Mouse (Mus musculus): ENCODE measurements around the gene Eral1. TPM values are rescaled to one million over a fixed set of nuclear protein-coding genes. Genes with fewer than 3 reads are reported as not detected.
"Not testable (repeated sequence)": the region's sequence is repeated elsewhere in the genome, so short reads cannot be mapped to it uniquely, and the experiment has no call there.

Eral1 gene
- polyA plus RNA-seq, 1 experiment from 2014 or later: 13.9 TPM

- Histone ChIP-seq H3K27me3 (no peaks in the 10 kb centered on the region), H3K9me3 (replicated peaks) (no peaks in the 10 kb centered on the region), H3K4me1 (replicated peaks) (peaks cover 91% of the 10 kb centered on the region), H3K36me3 (replicated peaks) (no peaks in the 10 kb centered on the region), H3K4me3 (replicated peaks) (peak overlapping the region; percentile 24), H3K4me2 (peak overlapping the region; percentile 78), H3K9ac (peak overlapping the region; percentile 70), H3K27ac (replicated peaks) (peak overlapping the region; percentile 100)
- 68% methylated on average over 2 of the region's 2 CpGs for WGBS (ENCODE audit: insufficient replicate concordance)
- no peak for ATAC-seq (ENCODE audit: insufficient read depth)
Observed at GRCm38 (mm10) chr11:78066641-78067040, 13.5 kb downstream of the Eral1 start.

GRCm38 (mm10) chr11:78065906-78066305 is 14.3 kb downstream of the Eral1 start:
- Histone ChIP-seq H3K4me2 (peak overlapping the region; percentile 78), H3K36me3 (replicated peaks) (no peaks in the 10 kb centered on the region), H3K4me1 (replicated peaks) (peaks cover 94% of the 10 kb centered on the region), H3K27me3 (no peaks in the 10 kb centered on the region), H3K9me3 (replicated peaks) (no peaks in the 10 kb centered on the region), H3K27ac (replicated peaks) (peak overlapping the region; percentile 100), H3K4me3 (replicated peaks) (peak overlapping the region; percentile 24), H3K9ac (peak overlapping the region; percentile 70)
- ATAC-seq (ENCODE audit: insufficient read depth): peak; percentile 80
- WGBS (ENCODE audit: insufficient replicate concordance): 23% methylated on average over 2 of the region's 2 CpGs

GRCm38 (mm10) chr11:78062563-78062962 is 17.6 kb downstream of the Eral1 start:
- H3K4me2 ChIP-seq: no peak overlapping the region
- no peaks in the 10 kb centered on the region for H3K9me3 ChIP-seq (replicated peaks)
- peak overlapping the region; percentile 100 for H3K27ac ChIP-seq (replicated peaks)
- no peak overlapping the region for H3K4me3 ChIP-seq (replicated peaks)
- H3K36me3 ChIP-seq (replicated peaks): peaks cover 23% of the 10 kb centered on the region
- no peak for ATAC-seq (ENCODE audit: insufficient read depth)
- 54% methylated on average over 1 of the region's 1 CpGs for WGBS (ENCODE audit: insufficient replicate concordance)
- peaks cover 80% of the 10 kb centered on the region for H3K4me1 ChIP-seq (replicated peaks)
- no peaks in the 10 kb centered on the region for H3K27me3 ChIP-seq
- peak overlapping the region; percentile 33 for H3K9ac ChIP-seq

GRCm38 (mm10) chr11:78059833-78060757 is 20.1 kb downstream of the Eral1 start:
- peaks cover 46% of the 10 kb centered on the region for H3K36me3 ChIP-seq (replicated peaks)
- H3K4me3 ChIP-seq (replicated peaks): peak overlapping the region; percentile 20
- ATAC-seq (ENCODE audit: insufficient read depth): peak; percentile 83
- peak overlapping the region; percentile 50 for H3K4me2 ChIP-seq
- peak overlapping the region; percentile 91 for H3K27ac ChIP-seq (replicated peaks)
- H3K9ac ChIP-seq: peak overlapping the region; percentile 43
- no peaks in the 10 kb centered on the region for H3K27me3 ChIP-seq
- 38% methylated on average over 9 of the region's 9 CpGs for WGBS (ENCODE audit: insufficient replicate concordance)
- H3K4me1 ChIP-seq (replicated peaks): peaks cover 57% of the 10 kb centered on the region
- H3K9me3 ChIP-seq (replicated peaks): no peaks in the 10 kb centered on the region

GRCm38 (mm10) chr11:78056946-78057345 is 23.2 kb downstream of the Eral1 start:
- 83% methylated on average over 8 of the region's 8 CpGs for WGBS (ENCODE audit: insufficient replicate concordance)

GRCm38 (mm10) chr11:78053078-78053477 is 27.1 kb downstream of the Eral1 start:
- peak overlapping the region; percentile 11; the same call in 1 of the 2 replicates for H3K4me2 ChIP-seq
- H3K9me3 ChIP-seq (replicated peaks): no peaks in the 10 kb centered on the region
- peak overlapping the region; percentile 38; the same call in 1 of the 2 replicates for H3K27ac ChIP-seq (replicated peaks)
- 48% methylated on average over 8 of the region's 8 CpGs for WGBS (ENCODE audit: insufficient replicate concordance)
- H3K4me3 ChIP-seq (replicated peaks): no peak overlapping the region
- H3K27me3 ChIP-seq: no peaks in the 10 kb centered on the region
- H3K4me1 ChIP-seq (replicated peaks): peaks cover 23% of the 10 kb centered on the region
- ATAC-seq (ENCODE audit: insufficient read depth): peak; percentile 79
- H3K9ac ChIP-seq: 0 out of 2 replicates have a peak overlapping the region, but pooled peaks have one; percentile 1
- H3K36me3 ChIP-seq (replicated peaks): peaks cover 56% of the 10 kb centered on the region

More at GRCm38 (mm10) chr11:78056946-78057345, 23.2 kb downstream of the Eral1 start:
- H3K4me2 ChIP-seq: no peak overlapping the region
- H3K4me1 ChIP-seq (replicated peaks): peaks cover 49% of the 10 kb centered on the region
- H3K27me3 ChIP-seq: no peaks in the 10 kb centered on the region
- no peak for ATAC-seq (ENCODE audit: insufficient read depth)
- H3K9ac ChIP-seq: no peak overlapping the region
- peaks cover 57% of the 10 kb centered on the region for H3K36me3 ChIP-seq (replicated peaks)
- H3K27ac ChIP-seq (replicated peaks): no peak overlapping the region
- no peaks in the 10 kb centered on the region for H3K9me3 ChIP-seq (replicated peaks)
- H3K4me3 ChIP-seq (replicated peaks): no peak overlapping the region

GRCm38 (mm10) chr11:78048637-78049036 is 31.5 kb downstream of the Eral1 start:
- not testable (repeated sequence) for ATAC-seq (ENCODE audit: insufficient read depth); H3K4me3 ChIP-seq (replicated peaks); H3K9ac ChIP-seq; H3K4me2 ChIP-seq; H3K9me3 ChIP-seq (replicated peaks); H3K27me3 ChIP-seq; H3K27ac ChIP-seq (replicated peaks)
- H3K4me1 ChIP-seq (replicated peaks): peaks cover 31% of the 10 kb centered on the region
- H3K36me3 ChIP-seq (replicated peaks): peaks cover 18% of the 10 kb centered on the region
- WGBS (ENCODE audit: insufficient replicate concordance): 75% methylated on average over 4 of the region's 4 CpGs

GRCm38 (mm10) chr11:78044758-78045251 is 35.4 kb downstream of the Eral1 start:
- Histone ChIP-seq H3K27me3 (no peaks in the 10 kb centered on the region), H3K27ac (replicated peaks) (no peak overlapping the region), H3K36me3 (replicated peaks) (peaks cover 29% of the 10 kb centered on the region), H3K9me3 (replicated peaks) (no peaks in the 10 kb centered on the region), H3K4me1 (replicated peaks) (peaks cover 21% of the 10 kb centered on the region; the same call in 1 of the 2 replicates), H3K4me2 (no peak overlapping the region), H3K9ac (no peak overlapping the region), H3K4me3 (replicated peaks) (no peak overlapping the region)
- 73% methylated on average over 5 of the region's 5 CpGs for WGBS (ENCODE audit: insufficient replicate concordance)
- ATAC-seq (ENCODE audit: insufficient read depth): peak; percentile 28

GRCm38 (mm10) chr11:78042290-78042870 is 37.8 kb downstream of the Eral1 start:
- not testable (repeated sequence) for H3K4me2 ChIP-seq; H3K9ac ChIP-seq; H3K9me3 ChIP-seq (replicated peaks); H3K4me3 ChIP-seq (replicated peaks); ATAC-seq (ENCODE audit: insufficient read depth); H3K27ac ChIP-seq (replicated peaks); H3K27me3 ChIP-seq
- peaks cover 44% of the 10 kb centered on the region for H3K4me1 ChIP-seq (replicated peaks)
- 86% methylated on average over 4 of the region's 4 CpGs for WGBS (ENCODE audit: insufficient replicate concordance)
- H3K36me3 ChIP-seq (replicated peaks): peaks cover 38% of the 10 kb centered on the region

- whole genome bisulfite sequencing (ENCODE audit: insufficient replicate concordance): 48% methylated on average over 2 of the region's 2 CpGs
- Histone ChIP-seq H3K27me3 (no peaks in the 10 kb centered on the region), H3K4me1 (replicated peaks) (peaks cover 56% of the 10 kb centered on the region), H3K27ac (replicated peaks) (no peak overlapping the region), H3K4me2 (no peak overlapping the region), H3K4me3 (replicated peaks) (no peak overlapping the region), H3K9me3 (replicated peaks) (no peaks in the 10 kb centered on the region), H3K36me3 (replicated peaks) (peaks cover 47% of the 10 kb centered on the region), H3K9ac (no peak overlapping the region)
- no peak for ATAC-seq (ENCODE audit: insufficient read depth)
Observed at GRCm38 (mm10) chr11:78040878-78041277, 39.3 kb downstream of the Eral1 start.
